25 mouse cellular contexts compared by ENCODE assay signal in genomic region chr11:113586423-113586822, GRCm38 (mm10). TPM values are rescaled to one million over a fixed set of nuclear protein-coding genes. Genes with fewer than 3 reads are reported as not detected.
DNase-seq lines count a peak whose midpoint lies in the region; ATAC-seq lines count a peak whose summit lies in the region.
"Had no signal": no experiment of that assay in that cellular context is flagged by ENCODE, and none has a peak within 500 bp of the region (broad histone marks: within the 10 kb centered on the region; RNA-seq: fewer than 3 reads in every experiment).

No protein-coding gene starts in this region.

- no peak for ATAC-seq in forebrain, embryonic 16.5 days
- no peak for ATAC-seq in neural tube, embryonic 13.5 days (ENCODE audit: low read depth)
- no peak for ATAC-seq in neural tube, embryonic 15.5 days (ENCODE audit: low FRiP score)
- no peak for ATAC-seq in frontal cortex, adult (ENCODE audit: low TSS enrichment)
- ATAC-seq: CD4-positive, CD25-positive, alpha-beta regulatory T cell, adult 4 months; inflammation-experienced regulatory T-cells, adult 6 months had no signal

- DNase-seq in forebrain, embryonic 10.5 days (ENCODE audit: extremely low spot score, low spot score) = peak; percentile 26
- peak; percentile 57 for DNase-seq in forelimb bud, embryonic 11.5 days (ENCODE audit: low read depth, low spot score)
- DNase-seq in cerebellum, adult 9-10 months = no peak
- DNase-seq in lung, postnatal 14 days = no peak
- DNase-seq: adrenal gland, postnatal 36 days; cerebellum, adult 2 months; heart, adult 11 months; kidney, adult 8-10 months; kidney, postnatal 14 days; liver, embryonic 13.5 days; midbrain, embryonic 14.5 days; right cerebral cortex, postnatal 25 days; thymus, postnatal 36 days had no signal

- WGBS in forebrain, embryonic 10.5 days = 49% methylated on average over 6 of the region's 6 CpGs
- 40% methylated on average over 6 of the region's 6 CpGs for WGBS in forebrain, embryonic 16.5 days
- 15% methylated on average over 6 of the region's 6 CpGs for WGBS in neural tube, embryonic 13.5 days
- 26% methylated on average over 6 of the region's 6 CpGs for WGBS in neural tube, embryonic 15.5 days

- no peaks in the 10 kb centered on the region for H3K9me3 ChIP-seq in forebrain, embryonic 10.5 days
- no peaks in the 10 kb centered on the region for H3K9me3 ChIP-seq in forebrain, embryonic 16.5 days (ENCODE audit: control insufficient read depth, low read length)
- H3K9me3 ChIP-seq in neural tube, embryonic 13.5 days = no peaks in the 10 kb centered on the region
- H3K9me3 ChIP-seq in neural tube, embryonic 15.5 days (replicated peaks) = no peaks in the 10 kb centered on the region
- H3K9me3 ChIP-seq: embryonic facial prominence, embryonic 15.5 days; heart, embryonic 13.5 days; limb, embryonic 12.5 days; liver, embryonic 13.5 days; lung, embryonic 15.5 days had no signal

- H3K4me1 ChIP-seq in forebrain, embryonic 10.5 days = peaks cover 24% of the 10 kb centered on the region
- H3K4me1 ChIP-seq in forebrain, embryonic 16.5 days (replicated peaks; ENCODE audit: control insufficient read depth, insufficient read depth, low read length) = peaks cover 7% of the 10 kb centered on the region; the same call in 1 of the 2 replicates
- H3K4me1 ChIP-seq in neural tube, embryonic 13.5 days (replicated peaks) = peaks cover 22% of the 10 kb centered on the region
- peaks cover 7% of the 10 kb centered on the region; the same call in 1 of the 2 replicates for H3K4me1 ChIP-seq in neural tube, embryonic 15.5 days
- H3K4me1 ChIP-seq: heart, embryonic 13.5 days; lung, embryonic 15.5 days had no signal

- peak overlapping the region; percentile 63; the same call in 1 of the 2 replicates for H3K27ac ChIP-seq in forebrain, embryonic 10.5 days
- H3K27ac ChIP-seq in forebrain, embryonic 16.5 days (ENCODE audit: low read length) = no peak overlapping the region
- H3K27ac ChIP-seq in neural tube, embryonic 13.5 days (replicated peaks) = peak overlapping the region; percentile 40; the same call in 1 of the 2 replicates
- H3K27ac ChIP-seq in neural tube, embryonic 15.5 days (replicated peaks) = no peak overlapping the region
- H3K27ac ChIP-seq: embryonic facial prominence, embryonic 15.5 days; heart, embryonic 13.5 days; layer of hippocampus, adult 2 months; limb, embryonic 12.5 days; liver, embryonic 13.5 days; lung, embryonic 15.5 days had no signal

- no peak overlapping the region for H3K4me3 ChIP-seq in forebrain, embryonic 10.5 days
- no peak overlapping the region for H3K4me3 ChIP-seq in forebrain, embryonic 16.5 days (replicated peaks; ENCODE audit: low read length)
- H3K4me3 ChIP-seq in neural tube, embryonic 13.5 days = no peak overlapping the region
- H3K4me3 ChIP-seq in neural tube, embryonic 15.5 days (replicated peaks) = no peak overlapping the region
- H3K4me3 ChIP-seq: embryonic facial prominence, embryonic 15.5 days; heart, embryonic 13.5 days; layer of hippocampus, adult 2 months; limb, embryonic 12.5 days; liver, embryonic 13.5 days; lung, embryonic 15.5 days had no signal

- no peaks in the 10 kb centered on the region for H3K36me3 ChIP-seq in forebrain, embryonic 10.5 days (replicated peaks)
- no peaks in the 10 kb centered on the region for H3K36me3 ChIP-seq in forebrain, embryonic 16.5 days (ENCODE audit: control insufficient read depth, insufficient read depth)
- H3K36me3 ChIP-seq in neural tube, embryonic 13.5 days = no peaks in the 10 kb centered on the region
- no peaks in the 10 kb centered on the region for H3K36me3 ChIP-seq in neural tube, embryonic 15.5 days
- H3K36me3 ChIP-seq: embryonic facial prominence, embryonic 15.5 days; G1E; heart, embryonic 13.5 days; limb, embryonic 12.5 days; liver, embryonic 13.5 days; lung, embryonic 15.5 days had no signal

- H3K9ac ChIP-seq in forebrain, embryonic 16.5 days (replicated peaks; ENCODE audit: low read depth, low read length) = no peak overlapping the region
- H3K9ac ChIP-seq in neural tube, embryonic 13.5 days = no peak overlapping the region
- no peak overlapping the region for H3K9ac ChIP-seq in neural tube, embryonic 15.5 days (replicated peaks)
- H3K9ac ChIP-seq: embryonic facial prominence, embryonic 15.5 days; heart, embryonic 13.5 days; limb, embryonic 12.5 days; liver, embryonic 13.5 days; lung, embryonic 15.5 days had no signal

- no peaks in the 10 kb centered on the region for H3K27me3 ChIP-seq in forebrain, embryonic 10.5 days (ENCODE audit: poor library complexity, severe bottlenecking)
- H3K27me3 ChIP-seq in forebrain, embryonic 16.5 days (replicated peaks; ENCODE audit: control insufficient read depth, insufficient read depth, low read length) = no peaks in the 10 kb centered on the region
- no peaks in the 10 kb centered on the region for H3K27me3 ChIP-seq in neural tube, embryonic 13.5 days
- no peaks in the 10 kb centered on the region for H3K27me3 ChIP-seq in neural tube, embryonic 15.5 days (replicated peaks)
- H3K27me3 ChIP-seq: embryonic facial prominence, embryonic 15.5 days; heart, embryonic 13.5 days; limb, embryonic 12.5 days; liver, embryonic 13.5 days; lung, embryonic 15.5 days had no signal

- no peak overlapping the region for H3K4me2 ChIP-seq in forebrain, embryonic 16.5 days (ENCODE audit: low read length)
- H3K4me2 ChIP-seq in neural tube, embryonic 13.5 days = no peak overlapping the region
- H3K4me2 ChIP-seq in neural tube, embryonic 15.5 days = no peak overlapping the region
- H3K4me2 ChIP-seq: embryonic facial prominence, embryonic 15.5 days; heart, embryonic 13.5 days; limb, embryonic 12.5 days; liver, embryonic 13.5 days; lung, embryonic 15.5 days had no signal

RNA-seq across cellular contexts. Expression of gene Sstr2, which starts 32.7 kb away (rescaled TPM):
- polyA plus RNA-seq in forebrain, embryonic 10.5 days (2016; fragmentation: Nextera tagmentation; extraction: Ambion mirVana) = 2.7 and 4.1 TPM in 2 replicates
- polyA plus RNA-seq in forebrain, embryonic 16.5 days (2015; fragmentation: Nextera tagmentation; extraction: Ambion mirVana) = 70.3 and 87.5 TPM in 2 replicates
- polyA plus RNA-seq in neural tube, embryonic 13.5 days (2015; fragmentation: Nextera tagmentation; extraction: Ambion mirVana) = 16.4 and 21.4 TPM in 2 replicates
- 11.6 and 14.0 TPM in 2 replicates for polyA plus RNA-seq in neural tube, embryonic 15.5 days (2015; fragmentation: Nextera tagmentation; extraction: Ambion mirVana)
- polyA plus RNA-seq: G1E had no signal

Comparison
In these comparisons a context has a peak if more than half of its experiments do, and no peak if none do; other contexts are left out.
1. H3K27ac ChIP-seq: peak in forebrain, embryonic 10.5 days (single experiment) and neural tube, embryonic 13.5 days (single experiment); none in forebrain, embryonic 16.5 days (single experiment) and neural tube, embryonic 15.5 days (single experiment).
2. DNase-seq: peak in forebrain, embryonic 10.5 days (single experiment) and forelimb bud, embryonic 11.5 days (single experiment); none in cerebellum, adult 9-10 months (single experiment) and lung, postnatal 14 days (single experiment).